Mouse (Mus musculus): ENCODE data around the gene Wnk2. TPM values are rescaled to one million over a fixed set of nuclear protein-coding genes. Genes with fewer than 3 reads are reported as not detected.
"Not testable (repeated sequence)": the region's sequence is repeated elsewhere in the genome, so short reads cannot be mapped to it uniquely, and the experiment has no call there.

Wnk2 gene
- polyA plus RNA-seq, 1 experiment from 2014 or later: 1.6 TPM

DNA sequence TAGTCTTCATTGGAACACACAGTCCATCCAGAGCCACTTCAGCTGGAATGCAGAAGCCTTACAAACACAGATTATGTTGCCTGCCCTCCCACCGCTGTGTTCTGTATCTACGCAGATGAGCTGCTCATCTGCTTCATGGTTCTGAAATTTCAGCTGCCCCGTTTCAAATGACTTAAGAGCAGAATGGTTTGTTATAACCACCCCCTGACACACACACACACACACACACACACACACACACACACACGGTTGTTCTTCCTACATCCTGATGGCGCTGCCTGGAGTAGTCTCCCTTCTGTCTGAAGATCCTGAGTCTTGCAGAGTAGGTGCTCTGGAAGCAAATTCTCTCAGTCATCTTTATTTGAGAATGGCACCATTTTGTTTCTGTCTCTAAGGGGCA lies 83.6 kb downstream of the Wnk2 start:
- 81% methylated on average over 5 of the region's 5 CpGs for WGBS
- no peak for TF ChIP-seq EP300 (optimal IDR thresholded peaks at IDR 0.05)
- TF ChIP-seq CTCF (IDR thresholded peaks at IDR 0.05; ENCODE audit: low read depth): no peak
- Histone ChIP-seq H3K9me3 (ENCODE audit: control insufficient read depth, low read length) (no peaks in the 10 kb centered on the region), H3K27me3 (ENCODE audit: control insufficient read depth, insufficient read depth, low read length) (no peaks in the 10 kb centered on the region), H3K27ac (replicated peaks) (no peak overlapping the region), H3K9ac (ENCODE audit: low read length) (no peak overlapping the region), H3K4me2 (replicated peaks; ENCODE audit: low read depth) (no peak overlapping the region), H3K4me3 (ENCODE audit: low read depth, low read length) (no peak overlapping the region), H3K36me3 (ENCODE audit: control insufficient read depth, insufficient read depth, low read length) (peaks cover 7% of the 10 kb centered on the region; the same call in 1 of the 2 replicates), H3K4me1 (replicated peaks; ENCODE audit: control insufficient read depth, insufficient read depth) (no peaks in the 10 kb centered on the region)
- DNase-seq (ENCODE audit: low spot score): no peak
- no peak for ATAC-seq (ENCODE audit: low FRiP score, low TSS enrichment)

DNA sequence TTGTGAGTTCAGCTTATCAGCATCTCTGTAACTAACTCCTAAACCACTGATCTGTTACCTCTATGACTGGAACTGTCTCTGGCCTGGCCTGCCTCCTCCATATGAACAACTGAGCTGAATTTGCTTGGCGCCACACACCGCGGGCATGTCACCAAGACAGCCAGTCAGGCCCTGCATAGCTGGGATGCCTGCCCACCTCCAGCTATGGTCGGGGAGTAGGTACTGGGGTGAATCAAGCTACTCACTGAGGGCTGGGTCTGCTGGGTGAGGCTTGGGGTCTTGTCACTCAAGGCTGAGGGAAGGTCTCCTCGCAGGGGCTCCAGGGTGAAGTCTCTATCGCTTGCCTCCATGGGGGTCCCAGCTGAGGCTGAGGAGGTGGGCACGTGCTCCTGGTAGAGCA lies 87.4 kb downstream of the Wnk2 start:
- no peak for DNase-seq (ENCODE audit: low spot score)

DNA sequence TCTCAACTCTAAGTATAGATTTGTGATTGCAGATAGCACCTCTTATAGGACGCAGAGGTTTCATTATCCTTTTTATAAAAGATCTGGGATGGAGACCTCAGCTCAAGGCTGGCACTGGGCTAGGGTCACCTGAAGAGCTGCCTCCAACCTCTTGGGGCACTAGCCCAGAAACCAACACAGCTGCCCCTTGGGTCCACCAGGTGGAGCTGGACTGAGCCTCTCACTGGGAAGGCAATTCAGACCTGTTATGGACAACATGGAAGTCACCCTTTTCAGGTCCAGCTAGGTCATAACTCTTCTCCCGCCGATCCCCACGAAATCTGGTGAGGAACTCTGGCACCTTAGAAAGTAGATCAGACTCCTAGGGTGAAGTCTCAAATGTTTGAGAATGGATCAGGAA lies 89.3 kb downstream of the Wnk2 start:
- DNase-seq (ENCODE audit: low spot score): peak; percentile 72
- WGBS: 84% methylated on average over 4 of the region's 4 CpGs
- no peak overlapping the region for H3K9ac ChIP-seq (ENCODE audit: low read length)

More for the DNA sequence above, 87.4 kb downstream of the Wnk2 start:
- no peak for ATAC-seq (ENCODE audit: low FRiP score, low TSS enrichment)
- H3K9ac ChIP-seq (ENCODE audit: low read length): no peak overlapping the region
- H3K27ac ChIP-seq (replicated peaks): no peak overlapping the region
- no peaks in the 10 kb centered on the region for H3K27me3 ChIP-seq (ENCODE audit: control insufficient read depth, insufficient read depth, low read length)
- WGBS: 88% methylated on average over 7 of the region's 7 CpGs
- H3K4me2 ChIP-seq (replicated peaks; ENCODE audit: low read depth): no peak overlapping the region
- TF ChIP-seq EP300 (optimal IDR thresholded peaks at IDR 0.05) (no peak), CTCF (IDR thresholded peaks at IDR 0.05; ENCODE audit: low read depth) (no peak)
- no peaks in the 10 kb centered on the region for H3K4me1 ChIP-seq (replicated peaks; ENCODE audit: control insufficient read depth, insufficient read depth)
- H3K4me3 ChIP-seq (ENCODE audit: low read depth, low read length): no peak overlapping the region
- H3K9me3 ChIP-seq (ENCODE audit: control insufficient read depth, low read length): no peaks in the 10 kb centered on the region
- peaks cover 2% of the 10 kb centered on the region; the same call in 1 of the 2 replicates for H3K36me3 ChIP-seq (ENCODE audit: control insufficient read depth, insufficient read depth, low read length)

DNA sequence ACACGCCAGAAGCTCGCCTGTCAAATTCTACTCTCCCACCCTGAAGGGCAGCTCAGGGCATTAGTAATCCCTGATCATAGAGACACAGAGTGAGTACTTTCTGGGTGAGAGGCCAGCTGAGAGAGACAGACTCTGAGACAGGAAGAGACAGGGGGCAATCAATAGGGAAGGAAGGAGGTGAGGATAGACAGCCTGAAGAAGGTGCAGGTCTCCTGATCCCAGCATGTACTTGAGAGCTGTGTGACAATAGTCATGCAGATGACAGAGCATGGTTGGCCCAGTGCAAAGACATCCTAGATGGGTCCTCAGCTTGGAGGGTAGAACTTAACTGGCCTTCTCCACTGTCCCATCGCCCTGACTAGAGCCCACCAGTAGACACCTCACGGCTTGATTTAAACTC lies 91.5 kb downstream of the Wnk2 start:
- WGBS: 93% methylated on average over 4 of the region's 4 CpGs
- Histone ChIP-seq H3K27ac (replicated peaks) (no peak overlapping the region), H3K36me3 (ENCODE audit: control insufficient read depth, insufficient read depth, low read length) (peaks cover 2% of the 10 kb centered on the region; the same call in 1 of the 2 replicates), H3K9me3 (ENCODE audit: control insufficient read depth, low read length) (no peaks in the 10 kb centered on the region), H3K4me2 (replicated peaks; ENCODE audit: low read depth) (no peak overlapping the region), H3K9ac (ENCODE audit: low read length) (no peak overlapping the region), H3K4me3 (ENCODE audit: low read depth, low read length) (no peak overlapping the region), H3K4me1 (replicated peaks; ENCODE audit: control insufficient read depth, insufficient read depth) (no peaks in the 10 kb centered on the region), H3K27me3 (ENCODE audit: control insufficient read depth, insufficient read depth, low read length) (no peaks in the 10 kb centered on the region)
- ATAC-seq (ENCODE audit: low FRiP score, low TSS enrichment) (no peak), DNase-seq (ENCODE audit: low spot score) (no peak)
- TF ChIP-seq CTCF (IDR thresholded peaks at IDR 0.05; ENCODE audit: low read depth): no peak
- TF ChIP-seq EP300 (optimal IDR thresholded peaks at IDR 0.05): no peak

More for the DNA sequence above, 89.3 kb downstream of the Wnk2 start:
- peaks cover 2% of the 10 kb centered on the region; the same call in 1 of the 2 replicates for H3K36me3 ChIP-seq (ENCODE audit: control insufficient read depth, insufficient read depth, low read length)
- no peaks in the 10 kb centered on the region for H3K4me1 ChIP-seq (replicated peaks; ENCODE audit: control insufficient read depth, insufficient read depth)
- H3K27ac ChIP-seq (replicated peaks): no peak overlapping the region
- peak; percentile 86 for ATAC-seq (ENCODE audit: low FRiP score, low TSS enrichment)
- H3K4me3 ChIP-seq (ENCODE audit: low read depth, low read length): no peak overlapping the region
- H3K27me3 ChIP-seq (ENCODE audit: control insufficient read depth, insufficient read depth, low read length): no peaks in the 10 kb centered on the region
- no peak for TF ChIP-seq EP300 (optimal IDR thresholded peaks at IDR 0.05)
- TF ChIP-seq CTCF (IDR thresholded peaks at IDR 0.05; ENCODE audit: low read depth): peak; percentile 93
- H3K4me2 ChIP-seq (replicated peaks; ENCODE audit: low read depth): no peak overlapping the region
- H3K9me3 ChIP-seq (ENCODE audit: control insufficient read depth, low read length): no peaks in the 10 kb centered on the region

DNA sequence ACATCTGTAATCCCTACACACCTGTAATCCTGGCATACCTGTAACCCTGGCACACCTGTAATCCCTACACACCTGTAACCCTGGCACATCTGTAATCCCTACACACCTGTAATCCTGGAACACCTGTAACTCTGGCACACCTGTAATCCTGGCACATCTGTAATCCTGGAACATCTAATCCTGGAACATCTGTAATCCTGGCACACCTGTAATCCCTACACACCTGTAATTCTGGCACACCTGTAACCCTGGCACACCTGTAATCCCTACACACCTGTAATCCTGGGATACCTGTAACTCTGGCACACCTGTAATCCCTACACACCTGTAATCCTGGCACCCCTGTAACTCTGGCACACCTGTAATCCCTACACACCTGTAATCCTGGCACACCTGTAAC lies 93.1 kb downstream of the Wnk2 start:
- DNase-seq (ENCODE audit: low spot score); H3K4me1 ChIP-seq (replicated peaks; ENCODE audit: control insufficient read depth, insufficient read depth); H3K4me2 ChIP-seq (replicated peaks; ENCODE audit: low read depth); H3K4me3 ChIP-seq (ENCODE audit: low read depth, low read length); H3K36me3 ChIP-seq (ENCODE audit: control insufficient read depth, insufficient read depth, low read length); H3K27me3 ChIP-seq (ENCODE audit: control insufficient read depth, insufficient read depth, low read length); H3K27ac ChIP-seq (replicated peaks); H3K9me3 ChIP-seq (ENCODE audit: control insufficient read depth, low read length); H3K9ac ChIP-seq (ENCODE audit: low read length); ATAC-seq (ENCODE audit: low FRiP score, low TSS enrichment): not testable (repeated sequence)

DNA sequence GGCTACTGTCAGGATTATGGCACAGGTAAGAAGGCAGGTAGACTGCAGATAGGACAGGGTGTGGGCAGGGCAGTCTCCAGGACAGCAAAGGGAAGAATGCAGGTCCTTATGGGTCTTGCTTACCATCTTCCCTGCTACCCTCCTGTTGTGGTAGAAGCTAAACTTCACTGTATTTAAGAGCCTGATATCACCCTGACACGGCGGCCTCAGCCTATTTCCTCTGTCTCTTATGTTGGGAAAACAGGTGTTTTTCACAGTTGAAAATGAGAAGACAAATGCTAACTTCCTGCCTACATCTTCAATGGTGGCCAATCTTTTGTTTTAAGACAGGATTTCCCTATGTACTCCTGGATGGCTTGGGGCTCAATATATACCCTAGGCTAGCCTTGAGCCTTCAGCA lies 94.5 kb downstream of the Wnk2 start:
- H3K4me3 ChIP-seq (ENCODE audit: low read depth, low read length): no peak overlapping the region
- H3K9ac ChIP-seq (ENCODE audit: low read length): no peak overlapping the region
- ATAC-seq (ENCODE audit: low FRiP score, low TSS enrichment): no peak
- no peaks in the 10 kb centered on the region for H3K27me3 ChIP-seq (ENCODE audit: control insufficient read depth, insufficient read depth, low read length)
- WGBS: 65% methylated on average over 2 of the region's 2 CpGs
- no peaks in the 10 kb centered on the region for H3K9me3 ChIP-seq (ENCODE audit: control insufficient read depth, low read length)
- no peaks in the 10 kb centered on the region for H3K36me3 ChIP-seq (ENCODE audit: control insufficient read depth, insufficient read depth, low read length)
- no peaks in the 10 kb centered on the region for H3K4me1 ChIP-seq (replicated peaks; ENCODE audit: control insufficient read depth, insufficient read depth)
- H3K27ac ChIP-seq (replicated peaks): no peak overlapping the region
- no peak for DNase-seq (ENCODE audit: low spot score)
- no peak overlapping the region for H3K4me2 ChIP-seq (replicated peaks; ENCODE audit: low read depth)
- no peak for TF ChIP-seq CTCF (IDR thresholded peaks at IDR 0.05; ENCODE audit: low read depth)
- no peak for TF ChIP-seq EP300 (optimal IDR thresholded peaks at IDR 0.05)

Data from stomach, postnatal 0 days (tissue).